Mouse (Mus musculus) thymus, adult 18-20 months (tissue): ENCODE data around the gene Olfr1315-ps1.

Experiments used
- DNase-seq, 2 experiments: peaks; one replicate each; pipeline ENCODE4 v3.0.0; 2022; ENCODE audit warnings: mixed read lengths in 2 of 2

The Olfr1315-ps1 gene

GRCm38 (mm10) chr2:112115340-112115739, at the start of gene Olfr1315-ps1:
Gene Olfr1315-ps1, minus strand, starts transcription at chr2:112115440.
- no peak for DNase-seq

DNA sequence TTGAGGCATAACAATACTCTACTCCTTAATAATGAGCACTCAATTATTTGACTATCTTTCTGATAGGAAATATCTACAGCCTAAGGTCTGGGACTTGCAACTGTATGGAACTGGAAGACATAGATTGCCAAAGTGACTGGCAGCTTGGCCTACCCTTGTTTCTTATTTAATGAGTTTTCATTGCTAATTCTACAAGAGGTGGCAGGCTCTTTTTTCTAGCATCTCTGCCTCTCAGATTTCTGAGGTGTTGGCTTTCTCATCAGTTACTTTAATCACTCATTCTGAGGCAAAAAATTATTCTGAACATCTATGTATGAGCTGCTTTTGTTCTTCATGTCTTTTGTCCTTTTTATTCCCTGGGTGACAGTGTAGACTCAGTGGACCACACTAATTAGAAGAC, 38.7 kb upstream of the Olfr1315-ps1 start, which contains the start of gene Olfr1318:
Gene Olfr1318, plus strand, starts transcription at position 301 of the 400 bp plus-strand sequence.
- DNase-seq: no peak

DNA sequence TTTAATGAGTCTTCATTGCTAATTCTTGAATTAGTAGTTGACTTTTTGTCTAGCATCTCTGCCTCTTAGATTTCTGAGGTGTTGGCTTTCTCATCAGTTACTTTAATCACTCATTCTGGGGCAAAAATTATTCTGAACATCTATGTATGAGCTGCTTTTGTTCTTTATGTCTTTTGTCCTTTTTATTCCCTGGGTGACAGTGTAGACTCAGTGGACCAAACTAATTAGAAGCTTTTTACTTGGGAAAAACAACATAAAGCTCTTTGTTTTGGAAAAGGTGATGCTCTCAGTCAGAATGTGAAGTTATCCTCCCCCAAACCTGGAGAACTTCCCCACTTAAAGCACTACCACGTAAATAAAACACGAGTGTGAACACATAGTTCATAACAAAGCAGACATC, 24.8 kb upstream of the Olfr1315-ps1 start, which contains the start of gene Olfr1317:
Gene Olfr1317, plus strand, starts transcription at position 301 of the 400 bp plus-strand sequence.
- DNase-seq: no peak

DNA sequence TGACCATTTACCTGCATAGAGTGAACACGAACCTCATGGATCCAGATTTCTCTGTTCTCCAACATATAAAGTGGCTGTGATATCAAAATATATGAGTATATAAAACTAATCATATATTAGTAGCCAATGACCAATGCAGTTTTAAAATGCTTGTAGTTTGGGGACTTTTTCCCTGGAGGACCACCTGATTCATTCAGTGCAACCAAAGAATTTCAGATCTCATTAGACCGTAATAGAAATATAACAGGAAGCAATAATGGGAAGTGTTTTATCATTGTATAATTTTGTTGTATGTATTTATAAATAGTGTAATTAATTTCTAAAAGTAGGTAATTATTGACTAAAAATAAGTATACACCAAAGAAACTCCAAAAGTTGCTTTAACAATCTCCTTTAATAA, 19.6 kb upstream of the Olfr1315-ps1 start, which contains the start of gene Olfr1316:
Gene Olfr1316, minus strand, starts transcription at position 101 of the 400 bp plus-strand sequence.
- no peak for DNase-seq

DNA sequence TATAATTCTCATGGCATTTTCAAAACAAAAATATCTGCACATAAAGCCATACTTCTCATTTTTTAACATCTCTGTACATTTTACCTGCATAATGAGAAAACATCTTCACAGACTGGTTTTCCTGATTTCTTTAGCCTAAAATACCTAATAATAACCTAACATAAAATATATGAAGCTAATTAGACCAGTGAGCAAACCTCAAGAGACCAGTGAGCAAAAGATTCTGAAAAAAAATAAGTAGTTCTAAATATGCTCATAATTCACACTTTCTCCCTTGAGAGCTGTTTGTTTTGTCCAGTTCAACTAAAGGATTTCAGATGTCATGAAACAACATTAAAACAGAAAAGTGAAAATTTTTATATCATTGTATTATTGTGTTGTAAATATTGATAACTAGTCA, 18.6 kb downstream of the Olfr1315-ps1 start, which contains the start of gene Olfr1314:
Gene Olfr1314, minus strand, starts transcription at position 101 of the 400 bp plus-strand sequence.
- no peak for DNase-seq

- DNase-seq: no peak
These were observed 37.5 kb downstream of the Olfr1315-ps1 start, which contains the start of gene Olfr1313 for GRCm38 (mm10) chr2:112077743-112078142. Gene Olfr1313, minus strand, starts transcription at chr2:112077843.
